Mouse (Mus musculus): ENCODE data around the gene Aqp5. TPM values are rescaled to one million over a fixed set of nuclear protein-coding genes. Genes with fewer than 3 reads are reported as not detected.

Aqp5 gene
- total and polyA plus RNA-seq, 3 experiments = not detected

- DNase-seq (ENCODE audit: low read depth, low spot score) = no peak
- Histone ChIP-seq H3K36me3 (ENCODE audit: control insufficient read depth in 1 of 2, insufficient read depth in 2 of 2, low read length in 2 of 2) (peaks cover 0 to 27% of the 10 kb centered on the region in 2 experiments; a peak in 2 of 4 replicates), H3K9me3 (replicated peaks; ENCODE audit: insufficient read depth, low read length) (no peaks in the 10 kb centered on the region), H3K9ac (ENCODE audit: control insufficient read depth, low read depth, low read length, poor library complexity, severe bottlenecking) (no peak overlapping the region), H3K27ac (ENCODE audit: control insufficient read depth, low read depth, low read length) (no peak overlapping the region), H3K79me2 (ENCODE audit: control insufficient read depth, insufficient read depth, low read length, poor library complexity) (no peaks in the 10 kb centered on the region), H3K4me3 (ENCODE audit: control insufficient read depth in 1 of 2, insufficient read depth in 1 of 2, low read depth in 2 of 2, low read length in 2 of 2) (no peak overlapping the region), H3K4me1 (ENCODE audit: control insufficient read depth in 1 of 2, insufficient read depth in 2 of 2, low read length in 2 of 2) (no peaks in the 10 kb centered on the region), H3K27me3 (ENCODE audit: control insufficient read depth in 1 of 2, insufficient read depth in 2 of 2, low read length in 2 of 2) (no peaks in the 10 kb centered on the region)
- TF ChIP-seq MAZ (IDR thresholded peaks at IDR 0.05; ENCODE audit: low read depth, low read length) (no peak), JUND (IDR thresholded peaks at IDR 0.05; ENCODE audit: low read depth, low read length) (no peak), TCF12 (IDR thresholded peaks at IDR 0.05; ENCODE audit: low read depth, low read length) (no peak), MAFK (IDR thresholded peaks at IDR 0.05; ENCODE audit: borderline replicate concordance, low read depth, low read length) (no peak)
Observed at GRCm38 (mm10) chr15:99622063-99622462, 31.5 kb downstream of the Aqp5 start.

DNA sequence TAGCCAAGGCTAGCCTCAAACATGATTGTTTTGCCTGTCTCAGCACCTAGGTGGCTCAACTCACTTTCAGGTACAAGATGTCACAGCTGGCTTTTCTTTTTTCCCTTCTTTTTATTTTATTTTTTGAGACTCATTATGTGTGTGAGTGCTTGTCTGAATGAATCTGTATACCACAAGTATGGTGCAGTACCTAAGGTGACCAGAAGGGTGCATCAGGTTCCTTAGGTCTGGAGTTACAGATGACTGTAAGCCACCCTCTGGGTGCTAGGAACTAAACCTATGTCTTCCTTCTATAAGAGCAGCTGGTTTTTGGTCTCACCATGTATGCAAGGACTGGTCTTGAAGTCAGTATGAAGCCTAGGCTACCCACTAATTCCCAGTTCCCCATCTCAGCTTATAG is 41.0 kb downstream of the Aqp5 start:
- Histone ChIP-seq H3K4me1 (ENCODE audit: control insufficient read depth in 1 of 2, insufficient read depth in 2 of 2, low read length in 2 of 2) (no peaks in the 10 kb centered on the region), H3K27me3 (ENCODE audit: control insufficient read depth in 1 of 2, insufficient read depth in 2 of 2, low read length in 2 of 2) (no peaks in the 10 kb centered on the region), H3K36me3 (ENCODE audit: control insufficient read depth in 1 of 2, insufficient read depth in 2 of 2, low read length in 2 of 2) (peaks cover 0 to 70% of the 10 kb centered on the region in 2 experiments; a peak in 2 of 4 replicates), H3K27ac (ENCODE audit: control insufficient read depth, low read depth, low read length) (no peak overlapping the region), H3K4me3 (ENCODE audit: control insufficient read depth in 1 of 2, insufficient read depth in 1 of 2, low read depth in 2 of 2, low read length in 2 of 2) (no peak overlapping the region), H3K9me3 (replicated peaks; ENCODE audit: insufficient read depth, low read length) (no peaks in the 10 kb centered on the region), H3K9ac (ENCODE audit: control insufficient read depth, low read depth, low read length, poor library complexity, severe bottlenecking) (no peak overlapping the region), H3K79me2 (ENCODE audit: control insufficient read depth, insufficient read depth, low read length, poor library complexity) (no peaks in the 10 kb centered on the region)
- DNase-seq (ENCODE audit: low read depth, low spot score) = peak; percentile 81
- TF ChIP-seq RAD21 (IDR thresholded peaks at IDR 0.05; ENCODE audit: low read depth, low read length) = peak; percentile 57
- TF ChIP-seq SMC3 (IDR thresholded peaks at IDR 0.05; ENCODE audit: low read depth, low read length) = peak; percentile 66
- no peak for TF ChIP-seq EP300 (IDR thresholded peaks at IDR 0.05; ENCODE audit: low read depth in 1 of 2, low read length in 2 of 2)
- TF ChIP-seq ZC3H11A (IDR thresholded peaks at IDR 0.05; ENCODE audit: low read depth, low read length) = peak; percentile 27; the same call in 1 of the 2 replicates
- no peak for TF ChIP-seq ETS1 (IDR thresholded peaks at IDR 0.05; ENCODE audit: low read depth, low read length)
- TF ChIP-seq CTCF (IDR thresholded peaks at IDR 0.05 in 2 of 3, conservative IDR thresholded peaks at IDR 0.05 in 1 of 3; ENCODE audit: control insufficient read depth in 1 of 3, insufficient read depth in 1 of 3, low read depth in 2 of 3, low read length in 3 of 3, poor library complexity in 1 of 3, severe bottlenecking in 1 of 3) = peak; percentile 37 to 84 (median 74)
- no peak for TF ChIP-seq GABPA (IDR thresholded peaks at IDR 0.05; ENCODE audit: low read depth, low read length)

- H3K9ac ChIP-seq (ENCODE audit: control insufficient read depth, low read depth, low read length, poor library complexity, severe bottlenecking) = no peak overlapping the region
- DNase-seq (ENCODE audit: low read depth, low spot score) = peak; percentile 38
- H3K27me3 ChIP-seq (ENCODE audit: control insufficient read depth in 1 of 2, insufficient read depth in 2 of 2, low read length in 2 of 2) = no peaks in the 10 kb centered on the region
- H3K4me3 ChIP-seq (ENCODE audit: control insufficient read depth in 1 of 2, insufficient read depth in 1 of 2, low read depth in 2 of 2, low read length in 2 of 2) = no peak overlapping the region
- H3K36me3 ChIP-seq (ENCODE audit: control insufficient read depth in 1 of 2, insufficient read depth in 2 of 2, low read length in 2 of 2) = peaks cover 0 to 70% of the 10 kb centered on the region in 2 experiments; a peak in 2 of 4 replicates
- no peaks in the 10 kb centered on the region for H3K79me2 ChIP-seq (ENCODE audit: control insufficient read depth, insufficient read depth, low read length, poor library complexity)
- TF ChIP-seq TAL1 (IDR thresholded peaks at IDR 0.05; ENCODE audit: low read length) = no peak
- 0 out of 6 replicates have a peak, but pooled peaks of 1 of the 3 experiments have one; percentile 7 for TF ChIP-seq CTCF (IDR thresholded peaks at IDR 0.05 in 2 of 3, conservative IDR thresholded peaks at IDR 0.05 in 1 of 3; ENCODE audit: control insufficient read depth in 1 of 3, insufficient read depth in 1 of 3, low read depth in 2 of 3, low read length in 3 of 3, poor library complexity in 1 of 3, severe bottlenecking in 1 of 3)
- no peaks in the 10 kb centered on the region for H3K4me1 ChIP-seq (ENCODE audit: control insufficient read depth in 1 of 2, insufficient read depth in 2 of 2, low read length in 2 of 2)
- no peaks in the 10 kb centered on the region for H3K9me3 ChIP-seq (replicated peaks; ENCODE audit: insufficient read depth, low read length)
- no peak overlapping the region for H3K27ac ChIP-seq (ENCODE audit: control insufficient read depth, low read depth, low read length)
Observed at GRCm38 (mm10) chr15:99634702-99635101, 44.1 kb downstream of the Aqp5 start.
